Mouse (Mus musculus): ENCODE data around the gene Fgf18. TPM values are rescaled to one million over a fixed set of nuclear protein-coding genes. Genes with fewer than 3 reads are reported as not detected.

The Fgf18 gene
- polyA plus RNA-seq, 1 experiment from 2014 or later, result 20.6 TPM

DNA sequence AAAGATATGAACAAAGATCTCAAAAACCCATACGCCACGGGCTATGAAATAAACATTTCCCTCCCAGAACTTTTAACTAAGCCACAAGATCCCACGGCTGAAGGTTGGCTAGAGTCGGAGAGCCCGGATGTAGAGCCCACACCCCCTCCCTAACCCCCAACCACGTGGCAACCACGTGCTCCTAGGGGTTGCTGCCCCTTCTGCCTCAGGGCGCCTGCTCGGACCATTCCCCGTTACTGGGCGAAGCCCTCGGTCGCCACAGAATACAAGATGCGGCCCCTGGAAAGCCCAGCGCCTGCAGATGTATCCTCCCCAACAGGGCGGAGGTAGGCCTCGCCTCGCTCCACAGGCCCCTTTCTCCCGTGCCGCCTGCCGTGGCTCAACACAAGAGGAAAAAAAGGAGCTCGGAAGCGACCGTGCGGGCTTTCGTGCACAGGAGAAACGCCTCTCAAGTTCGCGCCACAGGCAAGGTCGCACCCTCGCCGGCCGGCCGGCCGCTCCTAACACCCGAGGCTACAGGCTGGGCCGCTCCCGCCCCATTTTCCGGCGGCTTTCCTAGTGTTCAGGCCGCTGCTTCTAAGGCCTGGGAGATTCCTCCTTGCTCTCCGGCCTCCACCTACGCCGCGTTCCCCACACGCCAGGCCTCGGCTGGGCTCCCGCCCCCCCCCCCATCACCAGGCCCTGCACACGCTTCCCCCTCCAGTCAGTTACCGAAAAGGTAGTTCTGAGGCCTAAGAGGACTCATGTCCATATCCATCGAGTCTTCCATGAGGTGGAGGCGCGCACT is 15.2 kb upstream of the Fgf18 start:
- peak overlapping the region; percentile 79 for H3K4me3 ChIP-seq (ENCODE audit: low read depth, low read length)
- H3K9me3 ChIP-seq (ENCODE audit: low read length), result no peaks in the 10 kb centered on the region
- peak overlapping the region; percentile 96 for H3K4me2 ChIP-seq (replicated peaks; ENCODE audit: low read depth, low read length)
- 4% methylated on average over 44 of the region's 53 CpGs for WGBS
- TF ChIP-seq EP300 (IDR thresholded peaks at IDR 0.05) (no peak), CTCF (IDR thresholded peaks at IDR 0.05) (no peak)
- 0 out of 2 replicates have a peak, but pooled peaks cover 8% of the 10 kb centered on the region for H3K36me3 ChIP-seq (ENCODE audit: insufficient read depth, low read length)
- peak; percentile 46 for ATAC-seq
- H3K27me3 ChIP-seq (replicated peaks; ENCODE audit: insufficient read depth, low read length), result no peaks in the 10 kb centered on the region
- H3K9ac ChIP-seq (replicated peaks; ENCODE audit: low read depth), result peak overlapping the region; percentile 84
- DNase-seq (ENCODE audit: low spot score), result peak; percentile 67
- H3K4me1 ChIP-seq (ENCODE audit: insufficient read depth, low read depth, low read length), result peaks cover 7% of the 10 kb centered on the region; the same call in 1 of the 2 replicates
- H3K27ac ChIP-seq (ENCODE audit: low read length), result peak overlapping the region; percentile 86

DNA sequence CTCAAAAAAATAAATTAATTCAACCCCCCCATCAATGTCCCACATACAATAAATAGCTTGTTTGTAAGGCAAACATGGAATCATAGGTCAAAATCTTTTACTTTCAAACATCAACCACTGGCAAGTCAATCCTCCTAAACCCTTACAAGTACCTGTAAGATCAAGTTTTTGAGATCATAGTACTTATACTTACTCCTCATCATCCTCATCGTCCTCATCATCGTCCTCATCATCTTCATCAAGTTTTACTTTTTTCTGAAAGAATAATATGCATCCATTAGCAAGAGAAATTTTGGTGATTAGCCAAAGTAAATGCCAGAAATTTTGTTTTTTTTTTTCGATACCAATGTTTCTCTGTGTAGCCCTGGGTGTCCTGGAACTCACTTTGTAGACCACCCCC is 12.5 kb upstream of the Fgf18 start:
- Histone ChIP-seq H3K9me3 (ENCODE audit: low read length) (no peaks in the 10 kb centered on the region), H3K9ac (replicated peaks; ENCODE audit: low read depth) (no peak overlapping the region), H3K27me3 (replicated peaks; ENCODE audit: insufficient read depth, low read length) (no peaks in the 10 kb centered on the region), H3K36me3 (ENCODE audit: insufficient read depth, low read length) (peaks cover 26% of the 10 kb centered on the region; the same call in 1 of the 2 replicates), H3K4me3 (ENCODE audit: low read depth, low read length) (no peak overlapping the region), H3K27ac (ENCODE audit: low read length) (no peak overlapping the region), H3K4me2 (replicated peaks; ENCODE audit: low read depth, low read length) (no peak overlapping the region), H3K4me1 (ENCODE audit: insufficient read depth, low read depth, low read length) (peaks cover 7% of the 10 kb centered on the region; the same call in 1 of the 2 replicates)
- DNase-seq (ENCODE audit: low spot score), result no peak
- TF ChIP-seq EP300 (IDR thresholded peaks at IDR 0.05) (no peak), CTCF (IDR thresholded peaks at IDR 0.05) (no peak)
- WGBS, result 84% methylated on average over 3 of the region's 3 CpGs
- ATAC-seq, result no peak

DNA sequence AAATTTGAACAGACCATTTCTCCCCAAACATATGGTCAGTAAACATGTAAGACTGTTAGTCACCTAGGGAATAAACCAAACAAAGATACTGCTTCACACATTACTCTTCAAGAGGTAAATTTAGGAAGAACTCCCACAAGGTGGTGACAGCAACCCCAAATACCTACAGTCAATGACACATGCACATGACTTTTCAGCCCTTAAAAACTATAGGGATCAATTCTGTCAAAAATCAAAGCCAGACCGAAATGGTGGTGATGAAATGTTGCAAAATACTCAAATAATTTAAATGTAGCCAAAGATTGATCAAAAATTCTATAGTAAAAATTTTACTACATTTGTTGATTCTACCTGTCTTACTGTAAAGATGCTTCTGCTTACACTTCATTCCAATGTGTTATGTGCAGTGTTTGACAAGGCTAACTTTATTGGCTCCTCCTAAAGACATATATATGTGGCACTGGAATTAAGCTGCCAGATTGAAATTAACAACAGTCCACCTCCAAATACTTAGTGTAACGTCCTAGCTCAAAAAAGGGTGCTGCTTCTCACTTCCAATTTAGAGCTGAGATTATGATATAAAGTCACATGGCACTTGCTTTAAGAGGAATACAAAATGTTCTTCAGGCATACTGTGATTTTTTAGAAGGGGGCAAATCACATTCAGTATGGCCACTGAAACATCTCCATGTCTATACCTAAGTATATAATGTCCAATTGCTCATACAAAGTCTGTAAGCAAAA is 10.4 kb upstream of the Fgf18 start:
- peaks cover 30% of the 10 kb centered on the region; the same call in 1 of the 2 replicates for H3K36me3 ChIP-seq (ENCODE audit: insufficient read depth, low read length)
- no peak for ATAC-seq
- TF ChIP-seq CTCF (IDR thresholded peaks at IDR 0.05) (no peak), EP300 (IDR thresholded peaks at IDR 0.05) (no peak)
- H3K4me2 ChIP-seq (replicated peaks; ENCODE audit: low read depth, low read length), result no peak overlapping the region
- no peak overlapping the region for H3K27ac ChIP-seq (ENCODE audit: low read length)
- H3K9ac ChIP-seq (replicated peaks; ENCODE audit: low read depth), result no peak overlapping the region
- no peaks in the 10 kb centered on the region for H3K27me3 ChIP-seq (replicated peaks; ENCODE audit: insufficient read depth, low read length)
- no peaks in the 10 kb centered on the region for H3K9me3 ChIP-seq (ENCODE audit: low read length)
- DNase-seq (ENCODE audit: low spot score), result no peak
- peaks cover 7% of the 10 kb centered on the region; the same call in 1 of the 2 replicates for H3K4me1 ChIP-seq (ENCODE audit: insufficient read depth, low read depth, low read length)
- 74% methylated on average over 2 of the region's 2 CpGs for WGBS
- no peak overlapping the region for H3K4me3 ChIP-seq (ENCODE audit: low read depth, low read length)

DNA sequence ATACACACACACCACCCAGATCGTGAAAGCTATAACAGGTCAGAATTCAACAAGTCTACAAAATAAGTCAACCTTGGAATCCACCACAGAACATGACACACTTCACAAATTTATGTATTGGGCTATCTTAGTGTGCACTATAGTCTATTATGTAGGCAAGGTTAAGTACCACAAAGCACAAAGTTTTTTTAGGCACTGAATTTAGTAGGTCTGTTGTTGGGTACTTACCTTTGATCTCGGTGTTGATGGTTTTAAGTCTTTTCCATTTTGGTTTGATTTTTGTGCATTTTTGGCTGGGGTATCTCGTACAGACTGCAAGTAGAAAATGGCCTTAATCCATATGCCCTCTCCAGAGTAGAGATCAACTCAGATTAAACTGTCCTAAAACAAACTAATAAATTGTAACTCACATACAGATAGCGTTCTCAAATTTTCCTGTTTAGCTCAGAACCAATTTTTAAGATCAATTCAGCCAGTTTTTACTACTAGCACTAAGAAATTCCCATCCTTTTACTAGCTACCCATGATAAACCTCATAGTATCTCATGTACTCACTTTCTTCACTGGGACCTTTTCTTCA is 9.3 kb upstream of the Fgf18 start:
- Histone ChIP-seq H3K9ac (replicated peaks; ENCODE audit: low read depth) (no peak overlapping the region), H3K4me2 (replicated peaks; ENCODE audit: low read depth, low read length) (no peak overlapping the region), H3K4me3 (ENCODE audit: low read depth, low read length) (no peak overlapping the region), H3K27me3 (replicated peaks; ENCODE audit: insufficient read depth, low read length) (no peaks in the 10 kb centered on the region), H3K27ac (ENCODE audit: low read length) (no peak overlapping the region), H3K36me3 (ENCODE audit: insufficient read depth, low read length) (peaks cover 30% of the 10 kb centered on the region; the same call in 1 of the 2 replicates), H3K4me1 (ENCODE audit: insufficient read depth, low read depth, low read length) (peaks cover 3% of the 10 kb centered on the region; the same call in 1 of the 2 replicates), H3K9me3 (ENCODE audit: low read length) (no peaks in the 10 kb centered on the region)
- TF ChIP-seq EP300 (IDR thresholded peaks at IDR 0.05) (no peak), CTCF (IDR thresholded peaks at IDR 0.05) (no peak)
- 73% methylated on average over 4 of the region's 4 CpGs for WGBS
- ATAC-seq (no peak), DNase-seq (ENCODE audit: low spot score) (no peak)

DNA sequence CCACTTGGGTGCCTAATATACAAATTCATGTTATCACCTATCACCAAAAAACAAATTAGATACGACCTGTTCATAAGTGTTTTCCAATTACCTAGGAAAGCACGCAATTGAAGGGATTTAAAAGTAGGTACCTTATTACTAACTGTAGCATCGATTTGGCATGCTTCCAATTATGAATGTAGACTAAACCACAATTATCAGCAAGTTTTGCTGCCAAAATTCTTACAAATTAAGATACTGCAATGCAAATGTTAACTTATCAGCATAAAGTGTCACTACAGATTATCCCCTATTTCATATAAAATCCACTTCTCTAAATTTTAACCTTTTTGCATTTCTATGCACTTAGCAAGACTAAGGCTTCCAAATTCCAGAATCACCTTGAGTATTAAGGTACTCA is 7.3 kb upstream of the Fgf18 start:
- WGBS, result 84% methylated on average over 3 of the region's 3 CpGs
- H3K9ac ChIP-seq (replicated peaks; ENCODE audit: low read depth), result no peak overlapping the region
- H3K4me1 ChIP-seq (ENCODE audit: insufficient read depth, low read depth, low read length), result no peaks in the 10 kb centered on the region
- no peak overlapping the region for H3K4me3 ChIP-seq (ENCODE audit: low read depth, low read length)
- ATAC-seq, result no peak
- no peaks in the 10 kb centered on the region for H3K27me3 ChIP-seq (replicated peaks; ENCODE audit: insufficient read depth, low read length)
- no peak overlapping the region for H3K4me2 ChIP-seq (replicated peaks; ENCODE audit: low read depth, low read length)
- TF ChIP-seq EP300 (IDR thresholded peaks at IDR 0.05) (no peak), CTCF (IDR thresholded peaks at IDR 0.05) (no peak)
- no peak for DNase-seq (ENCODE audit: low spot score)
- H3K36me3 ChIP-seq (ENCODE audit: insufficient read depth, low read length), result peaks cover 30% of the 10 kb centered on the region; the same call in 1 of the 2 replicates
- H3K27ac ChIP-seq (ENCODE audit: low read length), result no peak overlapping the region
- no peaks in the 10 kb centered on the region for H3K9me3 ChIP-seq (ENCODE audit: low read length)

DNA sequence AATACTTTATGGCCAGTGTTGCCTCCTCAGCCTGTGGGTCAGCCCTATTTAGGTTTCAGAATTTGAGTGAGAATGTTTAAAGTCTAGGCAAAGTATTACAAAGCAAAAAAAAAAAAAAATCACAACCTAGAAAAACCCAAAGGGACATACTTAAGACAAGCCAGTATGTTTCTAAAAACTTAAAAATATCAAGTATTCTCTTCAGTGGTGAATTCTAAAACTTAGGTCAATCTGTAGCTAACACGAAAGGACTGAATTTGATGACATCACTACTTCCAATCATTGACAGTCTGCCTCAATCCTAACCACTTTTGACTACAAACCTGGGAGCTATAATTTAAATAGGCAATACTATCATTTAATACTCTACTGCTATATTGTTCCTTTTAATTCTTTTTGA is 5.8 kb upstream of the Fgf18 start:
- no peaks in the 10 kb centered on the region for H3K4me1 ChIP-seq (ENCODE audit: insufficient read depth, low read depth, low read length)
- no peak overlapping the region for H3K4me2 ChIP-seq (replicated peaks; ENCODE audit: low read depth, low read length)
- H3K27me3 ChIP-seq (replicated peaks; ENCODE audit: insufficient read depth, low read length), result no peaks in the 10 kb centered on the region
- H3K27ac ChIP-seq (ENCODE audit: low read length), result no peak overlapping the region
- TF ChIP-seq EP300 (IDR thresholded peaks at IDR 0.05), result no peak
- TF ChIP-seq CTCF (IDR thresholded peaks at IDR 0.05), result no peak
- no peak for ATAC-seq
- peaks cover 26% of the 10 kb centered on the region; the same call in 1 of the 2 replicates for H3K36me3 ChIP-seq (ENCODE audit: insufficient read depth, low read length)
- no peak for DNase-seq (ENCODE audit: low spot score)
- H3K4me3 ChIP-seq (ENCODE audit: low read depth, low read length), result no peak overlapping the region
- H3K9me3 ChIP-seq (ENCODE audit: low read length), result no peaks in the 10 kb centered on the region
- H3K9ac ChIP-seq (replicated peaks; ENCODE audit: low read depth), result no peak overlapping the region
- 79% methylated on average over 1 of the region's 1 CpGs for WGBS
